Mouse (Mus musculus): ENCODE results near the gene Clic6.

Clic6 gene

GRCm38 (mm10) chr16:92551266-92552105 is 66.0 kb downstream of the Clic6 start:
- POLR2A ChIA-PET = no interaction called here
- CTCF ChIA-PET = no interaction called here

DNA sequence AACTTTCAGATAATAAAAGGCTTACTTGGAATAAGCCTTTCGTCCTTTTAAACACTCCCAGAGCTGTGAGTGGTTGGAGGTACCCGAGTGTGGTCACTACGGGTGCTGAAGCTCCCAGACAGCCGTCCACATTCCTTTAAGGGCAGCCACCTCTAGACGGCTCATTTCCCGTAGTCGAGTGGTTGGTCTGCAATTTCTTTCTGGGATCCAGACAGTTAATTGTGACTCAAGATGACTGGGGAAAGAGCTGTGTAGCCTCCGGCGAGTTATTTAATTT is 66.5 kb downstream of the Clic6 start:
- CTCF ChIA-PET = no interaction called here

DNA sequence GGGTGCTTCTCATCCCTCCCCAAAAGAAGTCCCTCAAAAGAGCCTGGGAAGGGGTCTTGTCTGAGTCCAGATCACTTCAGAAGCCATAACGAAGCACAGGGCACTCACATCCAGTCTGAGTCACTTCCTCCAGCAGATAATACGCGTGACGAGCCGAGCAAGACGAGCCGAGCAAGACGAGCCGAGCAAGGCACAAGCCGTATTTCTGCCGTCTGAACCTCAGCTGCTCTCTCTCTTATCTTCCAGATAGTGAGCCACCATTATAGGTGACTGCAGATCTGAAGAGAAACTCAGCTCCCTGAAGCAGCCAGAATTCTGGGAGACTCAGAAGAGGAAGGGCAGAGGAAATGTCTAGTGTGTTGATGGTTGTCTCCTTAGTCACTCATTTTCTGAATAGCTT is 67.3 kb downstream of the Clic6 start:
- CTCF ChIA-PET = interaction anchor here in 1 of 4 experiments (0.7 kb wide), 1 partner anchor 991 kb away, joined by 6 read pairs; no protein-coding TSS in a partner anchor
- POLR2A ChIA-PET = no interaction called here

More for the DNA sequence above, 66.5 kb downstream of the Clic6 start:
- POLR2A ChIA-PET = no interaction called here

DNA sequence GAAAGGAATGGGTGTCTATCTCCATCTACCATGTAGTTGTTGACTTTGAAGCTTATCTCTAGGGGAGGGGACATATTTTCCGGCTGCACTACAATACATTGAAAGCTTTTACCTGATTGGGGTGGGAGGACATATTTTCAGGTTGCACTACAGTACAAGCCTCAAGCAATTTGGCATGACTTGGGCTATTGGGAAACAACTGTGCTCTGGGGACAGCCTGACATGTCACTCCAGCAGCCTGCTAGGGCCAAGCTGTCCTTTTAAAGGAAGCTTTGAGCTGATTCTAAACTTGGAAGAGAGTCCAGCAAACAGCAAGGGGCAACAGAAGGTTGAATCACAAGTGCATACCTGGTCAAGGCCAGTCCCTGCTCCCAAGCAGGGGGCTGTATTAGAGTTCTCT is 69.5 kb downstream of the Clic6 start:
- POLR2A ChIA-PET = no interaction called here
- CTCF ChIA-PET = no interaction called here

GRCm38 (mm10) chr16:92565291-92565690 is 79.8 kb downstream of the Clic6 start:
- ChIA-PET POLR2A (interaction anchor here in 2 of 4 experiments (1.1 to 1.5 kb wide), 3 partner anchors 26 to 133 kb away, joined by 3 to 6 read pairs (median 4); no protein-coding TSS in a partner anchor), CTCF (interaction anchor here (0.7 to 1.5 kb wide), 10 partner anchors 45 to 1121 kb away, joined by 3 to 8 read pairs (median 3); no protein-coding TSS in a partner anchor)

- CTCF ChIA-PET = interaction anchor here (0.5 to 1.5 kb wide), 31 partner anchors 9 to 1121 kb away, joined by 3 to 8 read pairs (median 3); partner anchors contain the start of gene Setd4 (in 1 of the 4)
Observed at GRCm38 (mm10) chr16:92565708-92566107, 80.2 kb downstream of the Clic6 start.

GRCm38 (mm10) chr16:92566146-92566545 is 80.6 kb downstream of the Clic6 start:
- CTCF ChIA-PET = interaction anchor here (0.5 to 1.5 kb wide), 32 partner anchors 9 to 1120 kb away, joined by 3 to 8 read pairs (median 3); partner anchors contain the start of gene Setd4 (in 1 of the 4)
- POLR2A ChIA-PET = interaction anchor here in 2 of 4 experiments (0.6 to 1.4 kb wide), 4 partner anchors 131 to 647 kb away, joined by 3 to 6 read pairs (median 3); no protein-coding TSS in a partner anchor

More at GRCm38 (mm10) chr16:92565708-92566107, 80.2 kb downstream of the Clic6 start:
- POLR2A ChIA-PET = interaction anchor here in 2 of 4 experiments (0.6 to 1.5 kb wide), 5 partner anchors 25 to 648 kb away, joined by 3 to 6 read pairs (median 3); no protein-coding TSS in a partner anchor

- CTCF ChIA-PET = interaction anchor here in 2 of 4 experiments (0.6 to 1.0 kb wide), 3 partner anchors 44 to 285 kb away, joined by 3 to 6 read pairs (median 3); no protein-coding TSS in a partner anchor
- POLR2A ChIA-PET = interaction anchor here in 1 of 4 experiments (0.8 to 3.0 kb wide), 3 partner anchors 15 to 978 kb away, joined by 3 to 13 read pairs (median 4); no protein-coding TSS in a partner anchor
Observed at GRCm38 (mm10) chr16:92571246-92571645, 85.7 kb downstream of the Clic6 start.

- CTCF ChIA-PET = no interaction called here
- POLR2A ChIA-PET = interaction anchor here in 1 of 4 experiments (1.3 to 3.0 kb wide), 2 partner anchors 37 to 125 kb away, joined by 3 to 13 read pairs; no protein-coding TSS in a partner anchor
Observed at GRCm38 (mm10) chr16:92573193-92573592, 87.7 kb downstream of the Clic6 start.

- POLR2A ChIA-PET = interaction anchor here in 2 of 4 experiments (0.6 to 1.0 kb wide), 5 partner anchors 9 to 1135 kb away, joined by 3 to 5 read pairs (median 4); no protein-coding TSS in a partner anchor
- CTCF ChIA-PET = interaction anchor here in 3 of 4 experiments (0.6 to 1.3 kb wide), 4 partner anchors 10 to 71 kb away, joined by 3 to 7 read pairs (median 4); no protein-coding TSS in a partner anchor
Observed at GRCm38 (mm10) chr16:92575792-92576191, 90.3 kb downstream of the Clic6 start.

DNA sequence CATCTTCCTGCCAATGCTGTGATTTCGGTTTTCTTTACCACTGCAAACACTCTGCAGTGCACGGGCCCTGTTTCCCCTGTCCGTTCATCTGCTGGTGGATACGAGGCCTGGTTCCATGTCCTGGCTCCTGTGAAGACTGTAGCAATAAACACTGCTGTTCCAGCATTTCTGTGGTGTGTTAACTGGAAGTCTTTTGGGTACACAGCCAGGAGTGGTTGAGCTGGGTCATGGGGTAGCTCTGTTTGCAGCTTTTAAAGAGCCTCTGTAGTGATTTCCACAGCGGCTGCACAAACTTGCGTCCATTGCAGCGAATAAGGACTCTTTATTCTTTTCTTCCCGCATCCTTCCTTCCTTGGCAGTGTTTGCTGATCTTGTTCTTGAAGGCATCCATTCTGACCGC is 91.8 kb downstream of the Clic6 start:
- ChIA-PET CTCF (no interaction called here), POLR2A (no interaction called here)

DNA sequence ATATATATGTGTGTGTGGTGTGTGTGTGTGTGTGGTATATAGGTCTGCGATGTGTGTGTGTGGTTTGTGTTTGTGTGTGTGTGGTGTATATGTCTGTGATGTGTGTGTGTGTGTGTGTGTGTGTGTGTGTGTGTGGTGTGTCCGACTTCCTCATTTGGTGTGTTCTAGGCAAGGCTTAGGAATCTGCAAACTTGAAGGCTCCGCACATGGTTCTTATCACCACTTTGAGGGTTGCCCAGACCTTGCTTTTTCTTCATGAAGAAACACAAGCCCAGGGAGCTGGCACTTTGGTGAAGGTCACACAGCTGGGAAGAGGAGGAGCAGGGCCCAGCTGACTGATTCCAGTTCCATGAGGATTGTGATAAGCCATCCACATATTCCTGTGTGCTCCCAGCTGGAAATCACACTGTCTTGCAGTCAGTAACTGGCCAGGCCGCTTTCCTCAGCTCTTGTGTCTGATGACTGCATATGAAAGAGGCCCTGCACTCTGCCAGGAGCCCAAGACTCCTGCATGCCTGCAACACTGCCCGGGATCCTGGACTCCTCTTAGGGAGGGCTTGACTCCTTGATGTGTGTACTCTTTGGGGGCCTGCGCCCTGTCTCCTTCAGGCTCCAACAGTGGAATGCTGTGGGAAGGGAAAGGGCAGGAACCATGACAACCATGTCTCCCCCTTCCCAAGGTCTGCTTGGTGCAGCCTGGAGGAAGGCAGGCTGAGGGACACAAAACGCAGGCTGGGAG is 93.5 kb downstream of the Clic6 start:
- CTCF ChIA-PET = interaction anchor here in 1 of 4 experiments (0.6 kb wide), 1 partner anchor 9 kb away, joined by 5 read pairs; no protein-coding TSS in a partner anchor

DNA sequence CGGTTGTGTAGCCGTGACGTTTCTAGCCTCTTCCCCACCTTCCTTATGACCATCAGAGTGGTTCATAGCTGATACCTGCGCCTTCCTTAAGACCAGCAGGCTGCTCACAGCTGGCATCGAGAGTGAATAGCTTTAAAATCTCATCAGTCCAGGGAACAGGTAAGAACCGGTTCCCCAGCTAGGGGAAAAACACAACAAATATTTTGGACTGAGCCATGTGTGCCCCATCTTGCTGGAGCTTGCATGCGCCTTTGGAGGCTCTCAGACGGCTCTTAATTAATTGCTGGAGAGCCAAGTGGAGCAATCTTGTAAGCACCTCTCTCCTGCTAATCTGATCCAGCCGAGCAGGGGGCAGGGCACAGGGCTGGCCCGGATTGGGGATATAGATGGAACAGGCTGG is 95.4 kb downstream of the Clic6 start:
- ChIA-PET CTCF (interaction anchor here in 1 of 4 experiments (0.5 kb wide), 1 partner anchor 86 kb away, joined by 5 read pairs; no protein-coding TSS in a partner anchor), POLR2A (interaction anchor here in 1 of 4 experiments (1.3 kb wide), 1 partner anchor 24 kb away, joined by 3 read pairs; no protein-coding TSS in a partner anchor)

More for the DNA sequence above, 93.5 kb downstream of the Clic6 start:
- POLR2A ChIA-PET = no interaction called here

DNA sequence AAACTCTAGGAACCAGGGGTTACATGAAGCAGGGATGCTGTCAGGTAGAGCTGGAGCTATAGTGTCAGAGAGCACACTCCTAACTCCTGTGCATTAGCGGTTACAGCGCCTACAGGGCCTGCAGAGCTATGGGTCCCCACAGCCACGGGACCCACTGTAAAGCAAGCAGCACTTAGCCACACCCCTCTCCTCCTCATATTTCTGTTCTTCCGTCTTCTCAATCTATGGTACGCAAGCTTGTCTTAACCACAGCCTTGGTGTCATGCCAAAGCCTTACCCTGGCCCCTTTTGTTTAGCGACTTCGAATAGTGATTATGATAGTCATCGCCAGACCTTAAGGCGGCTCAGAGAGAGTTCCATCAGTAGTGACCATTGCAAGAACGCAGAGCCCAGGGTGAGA is 96.2 kb downstream of the Clic6 start:
- POLR2A ChIA-PET = interaction anchor here in 1 of 4 experiments (0.7 kb wide), 2 partner anchors 23 to 721 kb away, joined by 3 to 4 read pairs; no protein-coding TSS in a partner anchor
- CTCF ChIA-PET = interaction anchor here in 1 of 4 experiments (0.7 kb wide), 1 partner anchor 641 kb away, joined by 3 read pairs; no protein-coding TSS in a partner anchor

DNA sequence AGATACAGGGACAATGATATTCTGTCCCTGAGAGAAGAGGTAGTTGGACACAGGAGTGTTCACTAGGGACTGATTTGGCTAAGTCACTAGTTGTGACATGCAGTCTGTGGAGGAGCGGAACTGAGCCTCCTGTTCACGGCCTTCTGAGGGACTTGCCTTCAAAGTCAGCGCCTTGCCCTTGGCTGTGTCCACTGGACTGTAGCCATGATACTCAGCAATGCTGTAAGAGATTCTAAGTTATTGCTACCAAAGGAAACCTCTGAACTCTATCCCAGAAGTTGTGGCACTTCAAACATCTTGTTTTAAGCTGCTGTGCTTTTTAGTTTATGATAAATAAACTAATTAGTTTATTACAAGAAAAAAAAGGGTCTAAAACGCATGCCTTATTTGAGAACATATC is 102.3 kb downstream of the Clic6 start:
- CTCF ChIA-PET = interaction anchor here in 2 of 4 experiments (0.6 kb wide), 2 partner anchors 9 to 297 kb away, joined by 3 to 5 read pairs; no protein-coding TSS in a partner anchor
- POLR2A ChIA-PET = interaction anchor here in 1 of 4 experiments (0.5 to 0.7 kb wide), 2 partner anchors 113 to 258 kb away, joined by 3 to 4 read pairs; no protein-coding TSS in a partner anchor

Data from embryonic stem cell, embryonic (primary cell).